Mouse (Mus musculus) heart, embryonic 16.5 days (tissue): ENCODE results near the gene Olfr401. TPM values are rescaled to one million over a fixed set of nuclear protein-coding genes. Genes with fewer than 3 reads are reported as not detected.
"Not testable (repeated sequence)": the region's sequence is repeated elsewhere in the genome, so short reads cannot be mapped to it uniquely, and the experiment has no call there.

Experiments
- ATAC-seq: fragments of 200-750 bp; cut with Nextera tagmentation; replicated peaks from 2 replicates; pipeline ENCODE4 v1.8.0; 2017; ENCODE audit warnings: moderate number of reproducible peaks; ENCODE audit not compliant: insufficient read depth, low FRiP score; ENCODE audit errors: extremely low read depth
- H3K27ac ChIP-seq: fragments of 300-500 bp; sonication (generic); 2 replicates; pipeline ENCODE4 v1.5.1; 2014; ENCODE audit warnings: mild to moderate bottlenecking, low read length, control low read depth, moderate library complexity
- H3K27me3 ChIP-seq: fragments of 300-500 bp; sonication (generic); 2 replicates; pipeline ENCODE4 v1.6.1; 2014; ENCODE audit warnings: low read length, mixed read lengths; ENCODE audit not compliant: control insufficient read depth, insufficient read depth
- H3K36me3 ChIP-seq: fragments of 300-500 bp; sonication (generic); 2 replicates; pipeline ENCODE4 v1.6.1; 2014; ENCODE audit not compliant: control insufficient read depth, insufficient read depth
- H3K4me1 ChIP-seq: fragments of 300-500 bp; sonication (generic); 2 replicates; pipeline ENCODE4 v1.6.1; 2014; ENCODE audit warnings: low read length, mixed read lengths; ENCODE audit not compliant: control insufficient read depth, insufficient read depth
- H3K4me2 ChIP-seq: fragments of 300-500 bp; sonication (generic); 2 replicates; pipeline ENCODE4 v1.6.1; 2014; ENCODE audit warnings: low read depth, mild to moderate bottlenecking, control low read depth, low read length
- H3K4me3 ChIP-seq: fragments of 300-500 bp; sonication (generic); 2 replicates; pipeline ENCODE4 v1.5.1; 2014; ENCODE audit warnings: mild to moderate bottlenecking, control low read depth, low read length
- H3K9ac ChIP-seq: fragments of 300-500 bp; sonication (generic); 2 replicates; pipeline ENCODE4 v1.6.1; 2014; ENCODE audit warnings: low read length, control low read depth
- H3K9me3 ChIP-seq: fragments of 300-500 bp; sonication (generic); replicated peaks from 2 replicates; pipeline ENCODE4 v1.6.1; 2016; ENCODE audit warnings: low read length; ENCODE audit not compliant: control insufficient read depth
- WGBS: fragments of 180-500 bp; shearing (Covaris S2); extraction: QIAGEN DNeasy Blood & Tissue Kit; methylation state at CpG from one replicate; pipeline ENCODE4 v1.1.7; 2014; 5-methylcytosine and 5-hydroxymethylcytosine counted together
- polyA plus RNA-seq: library from polyadenylated mRNA; unstranded; fragments of >200 nt; fragmentation: Nextera tagmentation; extraction: Ambion mirVana; gene quantifications from 2 replicates; pipeline ENCODE4 v1.2.1, GENCODE M21; 2015

The Olfr401 gene
- not detected in 2 replicates for polyA plus RNA-seq

- peaks cover 8% of the 10 kb centered on the region for H3K9me3 ChIP-seq
Measured at GRCm38 (mm10) chr11:74113412-74113811, at the start of gene Olfr401. Gene Olfr401, plus strand, starts transcription at chr11:74113712.

GRCm38 (mm10) chr11:74069655-74070054 is 43.9 kb upstream of the Olfr401 start, which contains the start of gene Zfp616:
Gene Zfp616, plus strand, starts transcription at chr11:74069955.
- no peak within 1 kb of the TSS for H3K4me2 ChIP-seq
- no peak for ATAC-seq
- no peak within 1 kb of the TSS for H3K27ac ChIP-seq
- WGBS: 74% methylated on average over 1 of the region's 1 CpGs
- no peak within 1 kb of the TSS for H3K9ac ChIP-seq
- H3K27me3 ChIP-seq: no peaks in the 10 kb centered on the region
- no peak within 1 kb of the TSS for H3K4me3 ChIP-seq
- H3K36me3 ChIP-seq: no peaks in the 10 kb centered on the region
- no peaks in the 10 kb centered on the region; the same call in 1 of the 2 replicates for H3K9me3 ChIP-seq
- no peaks in the 10 kb centered on the region for H3K4me1 ChIP-seq

More at GRCm38 (mm10) chr11:74113412-74113811, at the start of gene Olfr401:
- Histone ChIP-seq H3K27me3 (no peaks in the 10 kb centered on the region), H3K27ac (no peak within 1 kb of the TSS), H3K36me3 (no peaks in the 10 kb centered on the region), H3K4me2 (no peak within 1 kb of the TSS), H3K4me3 (no peak within 1 kb of the TSS), H3K4me1 (no peaks in the 10 kb centered on the region), H3K9ac (no peak within 1 kb of the TSS)
- ATAC-seq: no peak

- WGBS: 56% methylated on average over 2 of the region's 2 CpGs
- no peaks in the 10 kb centered on the region for H3K36me3 ChIP-seq
Measured at GRCm38 (mm10) chr11:74100724-74101123, 12.8 kb upstream of the Olfr401 start.

GRCm38 (mm10) chr11:74101507-74101906 is 12.0 kb upstream of the Olfr401 start:
- H3K9ac ChIP-seq: no peak overlapping the region
- no peak overlapping the region for H3K27ac ChIP-seq
- H3K4me3 ChIP-seq: no peak overlapping the region
- H3K36me3 ChIP-seq: no peaks in the 10 kb centered on the region
- WGBS: 32% methylated on average over 2 of the region's 2 CpGs
- H3K4me1 ChIP-seq: no peaks in the 10 kb centered on the region
- no peaks in the 10 kb centered on the region for H3K9me3 ChIP-seq
- no peak overlapping the region for H3K4me2 ChIP-seq
- no peak for ATAC-seq
- H3K27me3 ChIP-seq: no peaks in the 10 kb centered on the region

More at GRCm38 (mm10) chr11:74100724-74101123, 12.8 kb upstream of the Olfr401 start:
- H3K4me1 ChIP-seq: no peaks in the 10 kb centered on the region
- no peak for ATAC-seq
- no peaks in the 10 kb centered on the region for H3K27me3 ChIP-seq
- H3K27ac ChIP-seq: no peak overlapping the region
- no peak overlapping the region for H3K4me3 ChIP-seq
- no peak overlapping the region for H3K9ac ChIP-seq
- H3K4me2 ChIP-seq: no peak overlapping the region
- no peaks in the 10 kb centered on the region for H3K9me3 ChIP-seq

- no peaks in the 10 kb centered on the region for H3K36me3 ChIP-seq
- H3K9ac ChIP-seq: no peak overlapping the region
- H3K9me3 ChIP-seq: peaks cover 4% of the 10 kb centered on the region
- H3K4me2 ChIP-seq: no peak overlapping the region
- no peaks in the 10 kb centered on the region for H3K27me3 ChIP-seq
- WGBS: 25% methylated on average over 5 of the region's 5 CpGs
- H3K27ac ChIP-seq: no peak overlapping the region
- H3K4me1 ChIP-seq: no peaks in the 10 kb centered on the region
- no peak for ATAC-seq
- H3K4me3 ChIP-seq: no peak overlapping the region
Measured at GRCm38 (mm10) chr11:74105066-74105465, 8.4 kb upstream of the Olfr401 start.

GRCm38 (mm10) chr11:74140001-74140400 is 26.5 kb downstream of the Olfr401 start:
- peaks cover 33% of the 10 kb centered on the region for H3K9me3 ChIP-seq
- not testable (repeated sequence) for H3K9ac ChIP-seq, H3K36me3 ChIP-seq, H3K4me1 ChIP-seq, H3K4me2 ChIP-seq, ATAC-seq, H3K27me3 ChIP-seq, H3K27ac ChIP-seq, H3K4me3 ChIP-seq
- 22% methylated on average over 1 of the region's 1 CpGs for WGBS

GRCm38 (mm10) chr11:74145866-74146265 is 32.4 kb downstream of the Olfr401 start:
- Histone ChIP-seq H3K36me3 (no peaks in the 10 kb centered on the region), H3K27me3 (no peaks in the 10 kb centered on the region), H3K4me2 (no peak overlapping the region), H3K4me1 (no peaks in the 10 kb centered on the region), H3K9me3 (peaks cover 17% of the 10 kb centered on the region), H3K9ac (no peak overlapping the region), H3K27ac (no peak overlapping the region), H3K4me3 (no peak overlapping the region)
- ATAC-seq: no peak

- no peaks in the 10 kb centered on the region for H3K36me3 ChIP-seq
- H3K27me3 ChIP-seq: no peaks in the 10 kb centered on the region
- 47% methylated on average over 3 of the region's 3 CpGs for WGBS
- ATAC-seq: no peak
- H3K4me1 ChIP-seq: no peaks in the 10 kb centered on the region
- H3K4me2 ChIP-seq: no peak within 1 kb of the TSS
- H3K9ac ChIP-seq: no peak within 1 kb of the TSS
- no peak within 1 kb of the TSS for H3K4me3 ChIP-seq
- no peak within 1 kb of the TSS for H3K27ac ChIP-seq
- H3K9me3 ChIP-seq: peaks cover 5% of the 10 kb centered on the region; the same call in 1 of the 2 replicates
Measured at GRCm38 (mm10) chr11:74153229-74153628, 39.7 kb downstream of the Olfr401 start, which contains the start of gene Olfr402. Gene Olfr402, plus strand, starts transcription at chr11:74153529.

GRCm38 (mm10) chr11:74168771-74169170 is 55.3 kb downstream of the Olfr401 start:
- no peak overlapping the region for H3K4me2 ChIP-seq
- H3K9me3 ChIP-seq: peaks cover 4% of the 10 kb centered on the region
- no peaks in the 10 kb centered on the region for H3K36me3 ChIP-seq
- H3K27ac ChIP-seq: no peak overlapping the region
- no peaks in the 10 kb centered on the region for H3K27me3 ChIP-seq
- no peak overlapping the region for H3K9ac ChIP-seq
- no peaks in the 10 kb centered on the region for H3K4me1 ChIP-seq
- ATAC-seq: no peak
- H3K4me3 ChIP-seq: no peak overlapping the region
